Mouse (Mus musculus): ENCODE measurements around the gene 1700014D04Rik. TPM values are rescaled to one million over a fixed set of nuclear protein-coding genes. Genes with fewer than 3 reads are reported as not detected.
A peak's percentile ranks its signal among the peaks of the same experiment; 100 is the strongest.
"Not testable (repeated sequence)": the region's sequence is repeated elsewhere in the genome, so short reads cannot be mapped to it uniquely, and the experiment has no call there.

1700014D04Rik gene
- total RNA-seq (2017): 0.18 TPM in 1 of 2 replicates, not detected in the other

GRCm38 (mm10) chr13:59746711-59747110, at the start of gene 1700014D04Rik:
Gene 1700014D04Rik, minus strand, starts transcription at chr13:59746752.
- no peak for ATAC-seq (replicated peaks; ENCODE audit: low read depth, poor library complexity, severe bottlenecking)

DNA sequence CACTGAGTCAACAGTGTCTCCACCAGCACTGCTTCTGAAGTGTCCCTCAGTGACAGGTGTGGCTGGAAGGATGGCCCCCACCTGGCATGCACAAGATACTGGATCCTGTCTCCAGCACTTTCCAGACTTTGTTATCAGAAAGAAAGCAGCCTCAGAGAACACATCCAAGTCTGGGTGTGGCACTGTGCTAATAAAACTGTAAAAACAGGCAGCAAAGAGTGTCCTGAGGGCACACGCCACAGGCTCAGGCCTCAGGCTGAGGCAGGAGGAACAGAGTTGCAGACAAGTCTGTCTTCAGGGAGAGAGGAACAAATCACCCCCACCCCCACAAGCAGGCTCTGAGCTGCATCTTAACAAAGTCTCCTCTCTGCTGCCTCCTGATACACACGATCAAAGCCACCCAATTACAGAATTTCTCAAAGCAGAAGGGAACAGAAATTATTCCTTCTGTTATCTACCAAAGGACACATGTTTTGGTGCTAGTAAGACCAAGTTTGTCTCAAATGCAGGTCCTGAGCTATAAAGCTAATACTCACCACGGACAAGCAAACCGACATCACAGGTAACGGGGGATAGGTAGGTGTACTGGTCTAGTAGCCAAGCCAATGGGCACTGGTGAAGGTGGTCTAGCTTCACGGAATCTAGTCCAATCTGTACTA, 49.4 kb upstream of the 1700014D04Rik start:
- peak; percentile 51 for ATAC-seq (replicated peaks; ENCODE audit: low read depth, poor library complexity, severe bottlenecking)

GRCm38 (mm10) chr13:59794786-59795185, 48.2 kb upstream of the 1700014D04Rik start:
- ATAC-seq (replicated peaks; ENCODE audit: low read depth, poor library complexity, severe bottlenecking): no peak

DNA sequence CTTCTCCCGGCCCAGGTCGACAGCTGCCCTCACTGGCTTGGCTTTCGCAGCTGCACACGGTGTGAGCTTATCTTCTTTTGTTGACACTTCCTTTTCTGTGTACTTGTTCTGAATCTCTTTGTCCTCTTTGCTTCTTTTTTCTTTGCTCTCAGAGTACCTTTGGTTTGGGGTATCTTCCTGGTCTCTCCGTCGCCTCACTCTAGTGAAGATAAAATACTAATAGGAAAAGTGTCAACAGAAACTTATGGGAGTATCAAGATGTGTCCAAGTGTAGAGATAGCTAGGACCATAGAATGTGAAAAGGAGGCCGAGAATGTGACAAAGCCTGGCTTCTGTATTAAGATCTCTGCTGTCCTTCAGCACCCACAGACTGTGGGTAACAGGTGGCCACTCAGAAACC, 35.6 kb upstream of the 1700014D04Rik start, which contains the start of gene Gm49354:
Gene Gm49354 (minus strand): TSS at position 101 of the 400 bp plus-strand sequence.
- ATAC-seq (replicated peaks; ENCODE audit: low read depth, poor library complexity, severe bottlenecking): no peak

GRCm38 (mm10) chr13:59779744-59780264, 33.3 kb upstream of the 1700014D04Rik start:
- ATAC-seq (replicated peaks; ENCODE audit: low read depth, poor library complexity, severe bottlenecking): not testable (repeated sequence)

DNA sequence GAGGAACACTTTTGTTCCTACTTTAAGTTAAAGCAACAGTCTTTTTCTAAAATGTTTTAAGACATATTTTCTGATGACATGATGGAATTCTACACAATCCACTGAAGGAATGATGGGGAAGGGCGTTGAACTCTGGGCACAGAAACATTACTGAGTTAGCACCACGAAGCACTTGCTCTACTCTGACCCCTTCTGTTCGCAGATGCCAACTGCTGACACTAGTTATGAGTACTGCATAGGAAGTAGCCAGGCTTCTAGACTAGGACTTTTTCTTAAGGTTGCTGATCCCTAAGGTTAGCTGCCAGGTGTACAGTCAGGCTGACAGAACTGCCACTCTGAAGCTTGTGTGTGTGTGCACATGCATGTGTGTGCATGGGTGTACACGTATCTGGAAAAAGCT, 32.7 kb upstream of the 1700014D04Rik start:
- ATAC-seq (replicated peaks; ENCODE audit: low read depth, poor library complexity, severe bottlenecking): 0 out of 2 replicates have a peak, but pooled peaks have one; percentile 46

DNA sequence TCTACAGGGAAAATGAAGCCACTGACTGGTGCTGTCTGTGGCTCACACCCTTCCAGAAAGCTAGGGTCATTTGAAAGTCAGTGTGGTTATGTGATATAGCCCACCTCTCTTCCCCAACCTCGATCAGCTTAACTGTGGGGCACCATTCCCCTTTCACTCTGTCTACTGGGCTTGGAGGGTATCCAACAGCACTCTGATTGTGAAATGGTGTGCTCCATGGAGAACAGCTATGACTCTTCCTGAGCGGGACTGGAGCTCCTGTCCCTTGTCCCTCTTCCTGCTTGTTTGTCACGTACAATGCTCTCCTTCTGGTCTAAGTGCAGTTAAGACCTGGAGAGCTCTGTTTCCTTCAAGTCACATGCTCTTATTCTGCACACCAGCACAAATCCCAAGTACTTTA, 28.6 kb upstream of the 1700014D04Rik start:
- ATAC-seq (replicated peaks; ENCODE audit: low read depth, poor library complexity, severe bottlenecking): no peak

DNA sequence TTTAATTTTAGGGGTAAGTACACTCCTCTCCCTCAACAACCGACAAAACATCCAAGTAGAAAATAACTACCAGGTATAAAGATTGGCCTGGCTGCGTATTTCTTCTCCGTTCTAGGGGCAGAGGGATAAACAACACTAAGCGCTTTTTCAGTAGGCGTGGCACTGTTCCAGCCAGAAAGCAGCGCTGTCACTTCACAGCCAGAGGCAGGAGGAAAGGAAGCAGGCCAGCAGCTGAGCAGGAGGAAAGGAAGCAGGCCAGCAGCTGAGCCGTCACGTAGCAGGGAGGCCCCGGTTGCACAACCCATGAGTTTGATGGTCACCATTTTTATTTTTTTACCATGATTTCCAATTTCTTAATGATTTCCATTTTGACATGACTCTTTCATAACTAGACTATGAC, 24.7 kb upstream of the 1700014D04Rik start:
- ATAC-seq (replicated peaks; ENCODE audit: low read depth, poor library complexity, severe bottlenecking): peak; percentile 45

- ATAC-seq (replicated peaks; ENCODE audit: low read depth, poor library complexity, severe bottlenecking): no peak
Measured at GRCm38 (mm10) chr13:59770847-59771246, 24.3 kb upstream of the 1700014D04Rik start.

DNA sequence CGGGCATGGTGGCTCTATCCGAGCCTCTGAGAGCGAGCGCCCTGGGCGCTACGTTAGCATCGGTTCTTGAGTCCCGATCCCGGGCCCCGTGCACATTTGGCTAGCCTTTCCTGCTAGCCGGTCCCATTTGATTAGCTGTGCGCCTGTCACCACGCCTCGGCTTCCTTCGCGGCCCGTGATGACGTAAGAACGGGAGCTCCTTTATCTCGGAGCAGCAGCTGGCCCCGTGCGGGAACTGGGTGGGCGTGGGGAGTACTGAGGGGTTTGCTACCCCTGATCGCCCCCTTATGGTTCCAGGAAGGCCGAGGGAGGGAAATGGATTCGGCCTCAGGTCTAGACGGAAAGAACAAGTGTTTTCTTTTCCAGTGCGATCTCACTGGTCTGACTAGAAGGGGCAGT, 23.6 kb upstream of the 1700014D04Rik start:
- ATAC-seq (replicated peaks; ENCODE audit: low read depth, poor library complexity, severe bottlenecking): peak; percentile 70

GRCm38 (mm10) chr13:59769296-59770163, 23.0 kb upstream of the 1700014D04Rik start, which contains the start of gene Isca1:
Gene Isca1, minus strand, starts transcription at chr13:59769810.
- ATAC-seq (replicated peaks; ENCODE audit: low read depth, poor library complexity, severe bottlenecking): peak; percentile 82

DNA sequence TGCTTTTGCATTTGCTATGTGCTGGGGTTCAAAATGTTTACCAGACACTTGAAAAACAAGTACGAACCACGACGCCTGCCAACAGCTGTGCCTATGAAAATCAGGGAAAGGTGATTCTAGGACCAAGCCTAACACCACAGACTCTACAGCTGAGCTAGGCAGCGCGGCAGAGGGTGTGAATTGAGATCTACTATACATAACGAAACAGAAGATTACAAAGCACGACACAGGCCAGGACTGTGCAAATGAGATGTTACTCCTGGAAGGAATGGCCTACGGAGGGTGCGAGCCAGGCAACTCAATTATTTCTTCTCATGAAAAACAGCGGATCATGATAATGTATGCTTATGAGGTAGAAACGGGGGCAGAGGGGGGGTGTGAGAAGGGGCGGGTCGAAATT, 22.0 kb upstream of the 1700014D04Rik start:
- no peak for ATAC-seq (replicated peaks; ENCODE audit: low read depth, poor library complexity, severe bottlenecking)

- no peak for ATAC-seq (replicated peaks; ENCODE audit: low read depth, poor library complexity, severe bottlenecking)
Measured at GRCm38 (mm10) chr13:59766786-59767515, 20.4 kb upstream of the 1700014D04Rik start.

GRCm38 (mm10) chr13:59762791-59763190, 16.2 kb upstream of the 1700014D04Rik start:
- no peak; the same call in 1 of the 2 replicates for ATAC-seq (replicated peaks; ENCODE audit: low read depth, poor library complexity, severe bottlenecking)

GRCm38 (mm10) chr13:59756906-59757305, 10.4 kb upstream of the 1700014D04Rik start:
- no peak for ATAC-seq (replicated peaks; ENCODE audit: low read depth, poor library complexity, severe bottlenecking)

DNA sequence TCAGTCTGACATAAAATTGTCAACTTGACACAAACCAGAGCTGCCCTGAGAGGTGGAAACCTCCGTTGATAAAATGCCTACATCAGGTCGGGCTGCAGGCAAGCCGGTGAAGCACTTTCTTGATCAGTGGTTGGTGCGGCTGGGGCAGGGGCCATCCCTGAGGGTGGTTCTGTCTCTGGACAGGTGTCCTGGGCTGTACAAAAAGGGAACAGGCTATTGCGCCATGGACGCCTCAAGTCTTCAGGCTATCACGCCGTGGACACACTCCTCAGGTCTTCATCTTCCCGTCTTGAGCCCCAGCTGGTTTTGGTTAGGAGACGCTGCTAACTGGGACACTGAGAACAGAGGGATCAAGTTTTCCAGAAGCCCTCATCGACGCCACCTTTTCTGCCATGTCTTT, 3.8 kb upstream of the 1700014D04Rik start:
- ATAC-seq (replicated peaks; ENCODE audit: low read depth, poor library complexity, severe bottlenecking): no peak

- no peak for ATAC-seq (replicated peaks; ENCODE audit: low read depth, poor library complexity, severe bottlenecking)
Measured at GRCm38 (mm10) chr13:59746164-59746563, 388 bp downstream of the 1700014D04Rik start.

DNA sequence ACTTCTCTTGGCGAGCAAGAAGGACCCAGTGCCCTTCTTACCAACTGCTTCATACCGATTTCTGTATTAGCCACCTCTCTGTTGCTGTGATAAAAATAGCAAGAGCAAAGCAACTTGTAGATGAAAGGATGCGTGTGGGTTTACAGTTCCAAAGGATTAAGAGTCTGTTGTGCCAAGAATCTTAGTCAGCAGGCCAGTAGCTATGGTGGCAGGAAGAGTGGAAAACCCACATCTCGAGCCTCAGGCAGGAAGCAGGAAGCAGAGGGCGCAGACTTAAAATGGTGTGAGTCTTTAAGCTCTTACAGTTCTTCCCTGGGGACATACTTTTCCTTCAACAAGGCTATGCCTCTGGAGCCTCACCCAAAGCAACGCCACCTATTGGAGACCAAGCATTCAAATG, 1.1 kb downstream of the 1700014D04Rik start:
- ATAC-seq (replicated peaks; ENCODE audit: low read depth, poor library complexity, severe bottlenecking): peak; percentile 9; the same call in 1 of the 2 replicates

- ATAC-seq (replicated peaks; ENCODE audit: low read depth, poor library complexity, severe bottlenecking): peak; percentile 86
Measured at GRCm38 (mm10) chr13:59741697-59742096, 4.9 kb downstream of the 1700014D04Rik start.

DNA sequence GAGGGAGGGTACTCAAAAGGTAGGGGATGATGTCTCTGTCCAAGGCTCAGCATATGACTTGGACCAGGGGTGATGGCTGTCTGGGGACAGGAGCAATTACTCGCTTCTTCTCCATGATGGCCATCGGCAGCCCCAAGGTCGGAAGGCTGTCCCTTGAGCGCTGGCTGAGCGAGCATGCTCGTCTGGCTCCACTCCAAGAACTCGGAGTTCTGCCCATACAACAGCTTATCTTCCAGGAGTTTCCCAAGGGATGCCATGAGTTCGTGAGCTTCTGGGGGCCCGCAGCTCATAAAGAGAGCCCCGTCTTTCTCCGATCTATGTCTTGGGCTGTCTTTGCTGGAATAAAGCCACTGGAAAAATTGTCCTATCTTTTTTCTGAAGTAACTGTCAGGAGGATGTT, 5.5 kb downstream of the 1700014D04Rik start:
- no peak for ATAC-seq (replicated peaks; ENCODE audit: low read depth, poor library complexity, severe bottlenecking)

All from common myeloid progenitor, adult 5-6 weeks (primary cell).